Mouse (Mus musculus) v-Abl transformed pro-B cells (cell line): ENCODE results near the gene Fam151a.
"Not testable (repeated sequence)": the region's sequence is repeated elsewhere in the genome, so short reads cannot be mapped to it uniquely, and the experiment has no call there.

Experiments used
- in situ Hi-C, 2 experiments: fragments of 400-800 bp; cut with MboI; formaldehyde crosslinking; loops; one replicate each; pipeline ENCODE4 v1.15.1; 2025; ENCODE audit not compliant: unreplicated experiment in 2 of 2

Gene Fam151a

DNA sequence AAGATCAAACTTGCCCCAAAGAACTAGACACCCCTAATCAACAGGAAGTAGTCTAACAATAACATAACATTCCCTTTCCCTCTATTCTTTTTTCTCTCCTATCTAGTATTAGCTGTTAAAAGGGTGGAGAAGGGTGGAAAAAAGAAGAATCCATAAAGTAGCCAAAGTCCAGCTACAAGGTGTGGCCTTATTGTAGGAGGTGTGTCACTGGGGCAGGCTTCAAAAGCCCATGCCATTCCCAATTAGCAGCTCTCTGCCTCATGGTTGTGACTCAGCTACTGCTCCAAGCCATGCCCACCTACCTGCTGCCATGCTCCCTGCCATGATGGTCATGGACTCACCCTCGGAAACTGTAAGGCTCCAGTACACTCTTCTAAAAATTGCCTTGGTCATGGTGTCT, 38.9 kb downstream of the Fam151a start:
- in situ Hi-C loops = no loop called here

DNA sequence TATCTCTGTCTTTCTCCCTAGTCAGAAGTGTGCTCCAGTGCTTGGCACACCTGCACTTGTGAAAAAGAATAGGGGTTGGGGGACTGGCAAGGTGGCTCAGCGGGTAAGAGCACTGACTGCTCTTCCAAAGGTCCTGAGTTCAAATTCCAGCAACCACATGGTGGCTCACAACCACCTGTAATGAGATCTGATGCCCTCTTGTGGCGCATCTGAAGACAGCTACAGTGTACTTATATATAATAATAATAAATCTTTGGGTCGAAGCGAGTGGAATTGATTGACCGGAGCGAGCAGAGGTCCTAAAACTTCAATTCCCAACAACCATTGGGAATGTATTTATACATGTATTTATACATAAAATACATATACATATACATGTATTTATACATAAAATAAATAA, 42.1 kb downstream of the Fam151a start:
- in situ Hi-C loops = not testable (repeated sequence)

GRCm38 (mm10) chr4:106776998-106777397, 43.3 kb downstream of the Fam151a start:
- in situ Hi-C loops = no loop called here

GRCm38 (mm10) chr4:106778116-106778788, 44.6 kb downstream of the Fam151a start:
- in situ Hi-C loops = no loop called here

- in situ Hi-C loops = no loop called here
Measured at GRCm38 (mm10) chr4:106780045-106780444, 46.4 kb downstream of the Fam151a start.

DNA sequence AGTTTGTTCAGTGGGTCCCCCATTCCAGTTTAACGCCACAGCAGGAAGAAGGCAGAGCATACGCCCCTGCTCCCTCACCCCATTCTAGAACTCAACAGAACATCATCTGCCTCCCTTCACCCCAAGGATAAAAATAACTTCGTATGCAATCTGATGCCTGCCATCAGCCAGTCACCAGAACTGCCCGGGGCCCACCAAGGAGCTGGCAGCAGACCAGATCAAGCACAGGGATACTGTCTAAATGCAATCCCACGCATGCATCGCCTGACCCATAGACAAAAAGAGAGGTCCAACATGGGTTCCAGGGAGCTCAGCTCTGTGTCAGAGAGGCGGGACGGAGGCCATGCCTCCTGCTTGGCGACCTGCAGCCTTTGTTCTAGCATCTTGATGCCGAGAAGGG, 49.4 kb downstream of the Fam151a start:
- in situ Hi-C loops = no loop called here

GRCm38 (mm10) chr4:106784806-106785205, 51.1 kb downstream of the Fam151a start:
- in situ Hi-C loops = no loop called here

GRCm38 (mm10) chr4:106785345-106785744, 51.7 kb downstream of the Fam151a start:
- in situ Hi-C loops = no loop called here

- in situ Hi-C loops = no loop called here
Measured at GRCm38 (mm10) chr4:106785753-106786540, 52.3 kb downstream of the Fam151a start.

DNA sequence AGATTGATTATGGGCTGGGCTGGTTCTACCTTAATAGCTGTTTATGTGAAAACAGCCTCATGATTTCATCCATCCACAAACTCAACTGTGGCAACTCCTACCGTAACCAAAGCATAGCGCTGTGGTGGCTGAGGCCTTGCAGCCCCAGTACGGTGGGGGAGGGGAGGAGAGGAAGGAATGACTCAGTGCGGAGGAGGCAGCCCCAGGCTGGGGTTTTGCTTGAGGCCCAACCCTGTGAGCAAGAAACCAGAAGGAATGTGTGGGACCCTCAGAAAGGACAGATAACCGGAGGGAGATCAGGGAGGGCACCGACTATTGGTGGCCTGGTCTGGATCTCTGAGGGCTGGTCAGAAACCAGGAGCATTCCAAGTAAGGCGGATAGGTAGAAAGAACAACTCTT, 54.1 kb downstream of the Fam151a start:
- in situ Hi-C loops = no loop called here

DNA sequence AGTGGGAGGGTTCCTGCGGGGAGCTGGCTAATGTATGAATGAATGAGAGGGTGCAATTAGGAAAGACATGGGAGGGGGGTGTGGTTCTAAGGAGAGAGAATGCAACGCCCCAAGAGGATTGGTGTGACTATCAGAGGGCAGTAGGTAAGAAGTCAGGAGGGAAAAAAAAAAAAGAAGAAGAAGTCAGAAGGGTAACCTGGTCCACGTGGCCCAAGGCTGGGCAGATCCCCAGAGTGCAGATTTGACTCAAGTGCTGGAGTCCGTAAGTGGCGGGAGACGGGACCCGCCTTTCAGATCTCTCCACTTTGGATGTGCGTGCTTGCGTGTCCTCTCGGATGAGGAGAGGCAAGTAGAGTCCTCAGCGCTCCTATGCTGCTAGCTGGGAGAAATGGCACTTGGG, 54.9 kb downstream of the Fam151a start:
- in situ Hi-C loops = no loop called here

DNA sequence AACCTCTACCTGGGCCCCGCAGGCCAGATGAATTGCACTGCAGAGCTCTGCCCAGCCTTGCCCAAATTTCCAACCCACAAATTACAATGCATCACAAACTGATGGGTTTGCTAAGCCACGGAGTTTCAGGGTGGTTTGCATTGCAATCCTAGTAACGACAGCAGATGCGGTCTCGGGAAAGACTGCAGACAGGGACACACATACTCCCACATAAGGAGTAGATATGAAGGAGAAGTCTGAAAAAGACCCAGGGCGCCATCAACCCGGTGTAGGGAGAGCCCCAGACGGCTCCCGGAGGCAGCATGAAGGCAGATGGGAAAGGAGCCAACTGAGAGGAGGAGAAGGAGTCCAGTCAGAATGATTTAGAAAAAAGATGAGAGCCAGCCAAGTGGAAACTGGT, 56.0 kb downstream of the Fam151a start:
- in situ Hi-C loops = no loop called here

GRCm38 (mm10) chr4:106790218-106790617, 56.5 kb downstream of the Fam151a start:
- in situ Hi-C loops = not testable (repeated sequence)

- in situ Hi-C loops = no loop called here
Measured at GRCm38 (mm10) chr4:106790938-106791337, 57.2 kb downstream of the Fam151a start.

DNA sequence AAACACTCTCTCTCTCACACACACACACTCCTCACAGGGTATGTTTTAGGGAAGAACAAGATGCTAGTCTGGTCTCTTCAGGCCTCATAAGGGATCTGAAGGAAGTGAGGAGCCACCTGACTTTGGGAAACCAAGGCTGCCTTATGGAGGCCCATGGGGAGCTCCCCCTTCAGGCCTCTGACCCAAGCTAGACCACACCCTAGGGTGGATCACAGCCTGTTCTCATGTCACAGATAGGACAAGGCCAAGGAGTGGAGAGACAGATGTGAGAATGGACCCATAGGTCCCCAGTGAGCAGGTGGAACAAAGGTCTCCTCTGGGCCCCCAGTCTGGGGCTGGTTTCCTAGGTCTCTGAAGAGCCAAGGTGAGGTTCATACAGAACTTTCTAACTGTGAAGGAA, 58.6 kb downstream of the Fam151a start:
- in situ Hi-C loops = no loop called here

DNA sequence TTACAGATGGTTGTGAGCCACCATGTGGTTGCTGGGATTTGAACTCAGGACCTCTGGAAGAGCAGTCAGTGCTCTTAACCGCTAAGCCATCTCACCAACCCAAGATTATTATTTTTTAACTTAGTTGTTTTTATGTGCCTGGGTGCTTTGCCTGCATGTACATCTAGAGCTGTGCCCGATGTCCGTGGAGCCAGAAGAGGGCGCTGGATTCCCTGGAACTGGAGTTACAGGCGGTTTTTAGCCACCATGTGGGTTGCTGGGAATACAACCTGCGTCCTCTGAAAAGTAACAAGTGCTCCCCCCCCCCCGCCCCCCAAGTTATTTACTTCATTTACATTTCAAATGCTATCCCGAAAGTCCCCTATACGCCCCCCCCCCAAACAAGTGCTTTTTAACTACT, 60.1 kb downstream of the Fam151a start:
- in situ Hi-C loops = not testable (repeated sequence)

- in situ Hi-C loops = no loop called here
Measured at GRCm38 (mm10) chr4:106794247-106794646, 60.6 kb downstream of the Fam151a start.

GRCm38 (mm10) chr4:106795289-106795688, 61.6 kb downstream of the Fam151a start:
- in situ Hi-C loops = no loop called here
